Mouse (Mus musculus) lung, postnatal 14 days (tissue): ENCODE results near the gene Rnf187.

Experiments
- DNase-seq: peaks from one replicate; pipeline ENCODE4 v3.0.0; 2021

Rnf187 gene

GRCm38 (mm10) chr11:58944136-58944535 is 5.4 kb upstream of the Rnf187 start:
- DNase-seq = no peak

GRCm38 (mm10) chr11:58939088-58939439 is 348 bp upstream of the Rnf187 start:
- DNase-seq = no peak

GRCm38 (mm10) chr11:58937909-58938308 is 807 bp downstream of the Rnf187 start:
- no peak for DNase-seq

DNA sequence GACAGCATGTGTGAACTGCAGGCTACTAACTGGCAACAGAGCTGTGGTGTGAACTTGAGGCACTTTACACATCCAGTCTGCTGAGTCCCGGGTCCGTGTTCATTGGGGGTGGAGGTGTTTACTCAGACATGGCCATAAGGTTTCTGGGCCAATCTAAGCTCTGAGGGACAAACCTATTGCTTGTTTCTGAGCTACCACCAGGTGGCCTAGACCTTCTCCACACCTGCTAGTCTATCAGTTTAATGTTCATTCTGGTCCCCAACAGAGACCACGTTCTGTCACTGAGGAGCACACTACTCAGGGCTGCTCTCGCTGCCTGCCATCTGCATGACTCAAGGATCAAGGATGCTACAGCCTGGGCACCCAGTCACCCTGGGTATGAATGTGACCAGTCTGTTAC is 7.1 kb downstream of the Rnf187 start:
- no peak for DNase-seq

DNA sequence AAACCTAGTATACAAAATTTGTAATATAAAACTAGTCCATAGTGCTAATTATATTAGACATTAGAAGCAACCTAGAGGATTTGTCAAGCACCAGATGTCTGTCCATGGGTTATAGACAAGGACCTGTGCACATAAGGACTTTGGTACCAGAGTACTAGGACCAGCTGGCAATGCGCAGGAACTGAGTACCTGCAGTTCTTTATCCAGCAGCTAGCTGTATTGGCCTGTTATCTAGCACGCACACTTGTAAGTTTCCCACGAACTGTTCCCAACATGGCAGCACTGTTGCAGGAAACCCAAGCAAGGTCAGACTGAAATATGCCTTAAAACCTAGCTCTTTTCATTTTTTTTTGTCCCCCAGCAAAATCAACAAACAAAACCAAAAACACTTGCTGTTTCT is 8.5 kb downstream of the Rnf187 start:
- no peak for DNase-seq

DNA sequence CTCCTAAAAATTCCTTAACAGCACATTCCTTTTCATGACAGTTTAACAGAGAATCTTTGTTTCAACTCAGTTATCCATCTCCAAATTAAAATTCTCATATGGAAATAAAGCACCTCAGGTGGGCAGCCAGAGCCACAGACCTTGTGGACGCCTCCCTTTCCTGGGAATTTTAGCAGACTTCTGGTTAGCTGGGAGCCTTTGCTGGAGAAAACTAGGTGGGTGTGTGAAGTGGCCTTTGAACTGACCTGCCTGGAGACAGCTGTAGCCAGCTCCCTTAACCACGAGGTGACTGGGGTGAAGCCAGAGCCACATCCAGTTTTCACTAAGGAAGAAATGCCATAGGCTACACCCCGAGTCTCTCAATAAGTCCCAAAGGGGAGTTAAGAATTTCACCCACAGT is 9.1 kb downstream of the Rnf187 start:
- no peak for DNase-seq

GRCm38 (mm10) chr11:58929055-58929454 is 9.7 kb downstream of the Rnf187 start:
- no peak for DNase-seq

DNA sequence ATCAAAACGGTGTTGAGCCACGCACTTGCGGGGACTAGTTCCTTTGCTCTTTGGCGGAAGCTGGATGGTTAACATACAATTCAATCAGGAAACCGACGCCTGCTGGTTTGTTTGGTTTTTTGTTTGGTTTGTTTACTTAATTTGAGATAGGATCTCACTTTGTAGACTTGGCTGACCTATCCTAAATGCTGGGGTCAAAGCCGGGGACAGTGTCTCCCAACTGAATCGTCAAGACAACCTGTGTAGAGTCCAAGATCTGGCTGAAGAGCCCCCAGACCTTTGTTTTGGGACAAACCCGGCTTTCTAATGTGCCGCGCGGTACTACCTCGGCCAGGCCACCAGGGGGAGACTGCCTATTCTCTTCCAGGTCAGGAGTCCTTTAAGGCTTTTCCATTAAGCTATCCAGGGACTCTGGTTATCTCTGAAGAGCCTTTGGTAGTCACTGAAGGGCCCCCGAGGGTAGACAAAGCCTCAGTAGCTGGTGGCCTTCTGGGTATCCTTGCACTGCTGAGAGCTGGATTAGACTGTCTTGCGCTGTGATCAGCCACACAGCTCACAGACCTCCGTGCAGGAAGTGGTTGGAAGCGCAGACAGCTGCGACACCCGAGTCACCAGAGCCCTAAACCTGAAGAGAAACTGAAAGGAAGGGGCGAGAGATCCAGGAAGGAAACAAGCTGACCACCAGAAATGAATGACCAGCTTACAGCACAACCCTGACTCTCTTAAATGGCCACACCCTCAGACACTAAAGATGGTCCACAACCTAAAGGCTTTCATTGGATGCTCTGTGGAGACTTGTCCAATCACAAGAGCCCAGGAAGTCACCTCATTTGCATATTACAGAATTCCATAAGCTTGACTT is 10.7 kb downstream of the Rnf187 start:
- DNase-seq = peak; percentile 67

- no peak for DNase-seq
These were observed 11.7 kb downstream of the Rnf187 start for GRCm38 (mm10) chr11:58927053-58927452.

GRCm38 (mm10) chr11:58926651-58927050 is 12.1 kb downstream of the Rnf187 start:
- DNase-seq = no peak

DNA sequence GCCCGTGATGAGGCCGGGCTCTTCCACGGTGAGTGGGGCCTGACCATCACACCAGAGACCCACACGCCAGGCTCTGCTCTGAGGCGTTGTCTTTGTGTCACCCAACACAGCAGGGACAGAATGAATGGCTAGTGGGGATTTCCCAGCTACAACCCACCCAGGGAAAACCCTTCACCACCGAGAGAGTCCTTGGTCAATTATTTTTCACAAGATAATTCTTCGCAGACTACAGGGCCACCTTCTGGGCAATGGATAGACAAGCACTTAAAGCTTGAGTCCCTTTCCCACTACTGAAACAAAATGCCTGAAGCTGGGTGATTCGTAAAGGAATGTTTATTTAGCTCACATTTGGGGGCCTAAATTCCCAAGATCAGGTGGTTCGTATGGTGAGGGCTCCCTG is 16.3 kb downstream of the Rnf187 start:
- no peak for DNase-seq

- no peak for DNase-seq
These were observed 20.0 kb downstream of the Rnf187 start for GRCm38 (mm10) chr11:58918759-58919158.

DNA sequence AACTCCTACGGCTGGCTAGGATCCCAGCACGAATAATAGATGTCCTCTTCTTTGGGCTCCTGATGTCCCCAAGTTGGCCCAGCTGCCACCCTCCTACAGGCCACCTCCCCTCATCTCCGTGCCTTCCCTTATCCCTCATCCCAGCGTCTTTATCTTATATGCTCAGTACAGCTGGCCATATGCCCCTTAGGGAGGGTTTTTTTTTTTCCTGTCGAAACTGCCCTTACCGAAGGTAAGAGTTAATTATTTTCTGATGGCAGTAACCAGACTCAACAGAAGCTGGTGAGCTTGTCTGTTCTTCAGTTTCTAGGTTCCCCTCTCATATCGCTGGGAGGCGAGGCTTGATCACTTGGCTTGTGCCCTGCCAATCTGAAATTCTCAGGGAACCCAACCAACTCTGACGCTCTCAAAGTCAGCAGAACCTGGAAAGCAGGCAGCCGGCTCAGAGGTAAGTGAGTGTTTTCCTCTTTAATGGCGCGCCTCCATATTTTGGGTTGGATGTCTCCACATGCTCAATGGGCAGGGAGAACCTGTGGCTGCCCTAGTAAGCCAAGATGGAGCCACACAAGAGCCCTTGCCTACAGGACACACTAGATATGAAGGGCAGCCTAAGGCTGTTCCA is 20.9 kb downstream of the Rnf187 start, which contains the start of gene Btnl10:
TSS of gene Btnl10 (plus strand) at position 164 of the 622 bp plus-strand sequence.
- no peak for DNase-seq

DNA sequence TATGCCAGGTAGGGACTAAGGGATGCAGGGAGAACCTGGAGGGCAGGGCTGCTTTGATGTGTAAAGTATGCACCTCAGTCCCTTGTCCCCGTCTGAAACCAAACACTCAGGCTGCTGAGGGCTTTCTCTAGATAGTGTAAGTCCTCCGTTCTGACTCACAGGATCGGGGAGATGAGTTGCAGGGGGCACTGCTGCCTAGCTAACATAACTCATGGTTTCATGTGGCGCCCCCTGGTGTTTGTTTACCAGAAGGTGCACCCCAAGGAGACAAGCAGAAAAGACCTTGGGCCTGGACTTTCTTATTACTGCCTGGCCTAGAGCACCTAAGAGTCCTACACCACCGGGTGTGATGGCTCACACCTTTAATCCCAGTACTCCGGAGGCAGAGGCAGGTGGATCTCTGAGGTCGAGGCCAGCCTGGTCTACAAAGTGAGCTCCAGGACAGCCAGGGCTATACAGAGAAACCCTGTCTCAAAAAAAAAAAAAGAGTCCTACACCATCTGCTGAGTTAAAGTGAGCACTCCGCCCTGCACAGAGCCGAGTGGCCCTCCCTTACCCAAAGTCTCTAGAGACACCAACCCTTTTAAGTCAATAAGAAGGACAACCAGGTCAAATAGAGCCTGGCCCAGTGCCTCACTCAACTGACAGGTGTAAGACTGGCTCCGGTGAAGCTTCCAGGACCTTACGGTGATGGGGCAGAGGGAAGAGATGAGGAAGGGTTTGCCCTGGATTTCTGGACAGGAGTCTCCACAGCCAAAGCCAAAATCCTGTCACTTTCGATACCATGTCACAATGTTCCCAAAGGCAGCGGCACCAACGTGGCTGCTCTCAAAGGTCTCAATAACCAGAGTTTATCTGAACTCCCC is 21.6 kb downstream of the Rnf187 start:
- peak; percentile 77 for DNase-seq

- DNase-seq = peak; percentile 34
These were observed 24.2 kb downstream of the Rnf187 start for GRCm38 (mm10) chr11:58914461-58915028.

DNA sequence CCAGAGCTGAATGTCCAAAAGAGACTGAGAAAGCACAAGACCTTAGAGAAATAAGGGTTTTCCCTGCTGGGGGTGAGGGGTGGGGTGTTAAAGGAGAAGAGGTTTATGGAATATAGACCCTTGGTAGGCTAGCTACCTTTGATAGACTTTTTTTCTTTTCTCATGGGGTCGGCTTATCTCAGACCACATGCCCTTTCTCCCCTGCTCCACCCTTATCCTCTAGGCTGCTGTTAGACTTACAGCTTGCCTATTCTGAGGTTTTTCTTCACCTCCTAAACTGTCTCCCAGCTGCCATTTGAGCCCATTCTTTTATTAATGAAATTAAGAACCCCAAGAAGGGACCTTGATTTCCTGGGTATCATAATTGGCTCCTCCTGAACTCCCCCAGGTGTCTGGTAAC is 24.9 kb downstream of the Rnf187 start:
- DNase-seq = no peak

DNA sequence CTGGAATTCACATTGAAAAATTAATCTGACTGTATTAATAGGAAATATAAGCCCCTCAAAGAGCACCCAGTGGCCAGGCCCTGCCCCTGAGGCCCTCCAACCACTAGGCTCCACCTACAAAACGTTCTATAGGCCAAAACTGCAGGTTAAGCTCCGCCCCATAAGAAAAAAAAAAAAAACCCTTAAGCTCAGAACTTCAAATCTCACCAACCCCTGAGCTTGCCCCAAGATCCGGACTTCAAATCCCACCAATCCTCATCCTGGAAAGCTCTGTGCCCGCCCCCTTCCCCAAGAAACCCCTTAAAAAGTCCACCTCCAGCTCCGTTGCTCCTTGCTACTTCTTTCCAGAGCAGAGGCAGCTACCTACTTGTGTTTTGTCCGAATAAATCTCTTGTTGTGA is 33.9 kb downstream of the Rnf187 start:
- peak; percentile 14 for DNase-seq

- no peak for DNase-seq
These were observed 34.4 kb downstream of the Rnf187 start for GRCm38 (mm10) chr11:58904410-58904718.

DNA sequence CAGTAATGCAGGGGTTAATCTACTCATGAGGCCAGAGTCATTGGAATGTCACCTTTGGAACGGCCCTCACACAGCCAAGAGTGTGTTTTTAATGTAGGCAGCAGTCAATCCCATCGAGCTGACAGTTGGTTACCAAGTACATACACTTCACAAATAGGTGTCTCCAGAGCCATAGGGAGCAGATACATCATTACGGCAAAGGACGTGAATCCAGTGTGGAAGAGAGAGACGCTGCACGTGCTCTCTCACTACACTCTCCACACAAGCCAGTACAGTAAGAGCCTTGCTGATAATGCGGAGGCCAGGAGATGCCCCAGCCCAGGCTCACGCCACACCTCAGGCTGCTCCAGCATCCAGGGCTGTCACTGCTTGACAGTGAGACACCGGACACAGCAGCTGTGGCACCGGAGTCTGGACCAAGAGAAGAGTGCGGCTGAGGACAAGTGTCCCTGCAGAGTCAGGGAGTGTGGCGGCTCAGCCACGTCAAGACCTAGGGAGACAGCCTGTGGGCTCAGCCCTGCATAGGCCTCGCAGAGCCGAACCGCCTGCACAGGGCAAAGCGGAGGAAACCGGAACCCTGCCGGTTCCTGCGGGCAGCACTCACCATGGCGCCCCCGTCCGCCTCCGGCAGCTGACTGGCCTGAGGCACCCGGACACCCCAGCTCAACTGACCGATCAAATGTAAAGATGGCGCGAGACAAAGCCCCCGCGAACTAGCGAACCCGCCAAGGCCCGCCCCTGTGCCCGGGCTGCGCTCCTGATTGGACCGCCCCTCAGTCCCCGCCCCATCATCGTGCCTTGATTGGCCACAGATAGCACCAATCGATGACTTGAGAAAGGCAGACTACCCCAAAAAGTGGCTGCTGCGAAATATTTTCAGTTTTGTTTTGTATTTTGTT is 35.0 kb downstream of the Rnf187 start, which contains the start of gene Zfp39:
TSS of gene Zfp39 (minus strand) at position 715 of the 899 bp plus-strand sequence.
- DNase-seq = peak; percentile 98

GRCm38 (mm10) chr11:58901080-58901479 is 37.6 kb downstream of the Rnf187 start:
- DNase-seq = no peak

- DNase-seq = peak; percentile 16
These were observed 41.2 kb downstream of the Rnf187 start for GRCm38 (mm10) chr11:58897485-58897884.

DNA sequence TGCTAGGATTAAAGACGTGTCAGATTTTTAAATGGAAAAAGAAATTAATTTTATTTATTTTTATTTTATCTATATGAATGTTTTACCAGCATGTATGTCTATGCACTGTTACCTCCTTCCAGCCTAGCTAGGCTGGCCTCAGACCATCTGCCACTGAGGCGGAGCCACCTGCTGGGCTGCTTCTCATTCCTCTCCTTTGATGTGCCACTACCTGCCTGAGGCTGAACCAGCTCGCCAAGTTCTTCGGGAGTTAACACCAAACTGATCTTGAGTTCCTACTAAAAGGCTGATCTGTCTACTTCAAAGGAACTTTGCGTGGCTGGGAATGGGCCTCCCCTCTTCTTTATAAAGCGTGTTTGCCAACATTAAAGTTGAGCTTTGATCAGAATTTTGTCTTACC is 44.3 kb downstream of the Rnf187 start:
- DNase-seq = no peak
